Mouse (Mus musculus) ZHBTc4 (cell line): Measurements from ENCODE around the gene A630010A05Rik.

ENCODE experiments used
- DNase-seq: peaks from one replicate; pipeline ENCODE4 v3.0.0-alpha.2; 2011; ENCODE audit warnings: low read depth, low spot score

The A630010A05Rik gene

DNA sequence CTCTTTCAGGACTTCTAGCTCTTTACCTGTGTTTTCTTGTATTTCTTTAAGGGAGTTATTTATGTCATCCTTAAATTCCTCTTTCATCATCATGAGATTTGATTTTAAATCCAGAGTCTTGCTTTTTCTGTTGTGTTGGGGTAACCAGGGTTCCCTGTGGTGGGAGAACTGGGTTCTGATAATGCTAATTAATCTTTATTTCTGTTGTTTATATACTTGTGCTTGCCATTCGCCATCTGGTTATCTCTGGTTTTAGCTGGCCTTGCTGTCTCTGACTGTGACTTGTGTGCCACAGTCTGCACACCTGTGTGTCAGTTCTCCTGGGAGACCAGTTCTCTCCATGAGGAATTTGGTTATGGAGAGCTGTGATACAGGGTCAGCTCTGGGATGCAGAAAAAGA lies at the start of gene A630010A05Rik:
Gene A630010A05Rik, plus strand, starts transcription at position 301 of the 400 bp plus-strand sequence.
- no peak for DNase-seq

DNA sequence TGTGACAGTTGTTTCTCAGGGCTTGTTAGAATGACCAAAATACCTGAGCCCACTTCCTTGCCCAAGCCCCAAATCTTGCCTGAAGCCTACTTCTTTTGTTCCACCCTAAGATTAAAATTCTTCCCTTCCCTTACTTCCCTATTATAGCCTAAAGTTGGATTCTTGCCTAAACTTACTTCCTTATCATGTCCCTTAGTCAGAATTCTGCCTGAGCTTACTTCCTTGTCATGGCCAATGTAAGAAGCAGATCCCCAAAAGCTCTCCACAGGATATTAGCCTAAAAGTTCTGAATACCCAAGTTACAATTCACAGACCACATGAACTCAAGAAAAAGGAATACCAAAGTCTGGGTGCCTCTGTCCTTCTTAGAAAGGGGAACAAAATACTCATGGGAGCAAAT lies 26.4 kb upstream of the A630010A05Rik start:
- DNase-seq, result no peak

DNA sequence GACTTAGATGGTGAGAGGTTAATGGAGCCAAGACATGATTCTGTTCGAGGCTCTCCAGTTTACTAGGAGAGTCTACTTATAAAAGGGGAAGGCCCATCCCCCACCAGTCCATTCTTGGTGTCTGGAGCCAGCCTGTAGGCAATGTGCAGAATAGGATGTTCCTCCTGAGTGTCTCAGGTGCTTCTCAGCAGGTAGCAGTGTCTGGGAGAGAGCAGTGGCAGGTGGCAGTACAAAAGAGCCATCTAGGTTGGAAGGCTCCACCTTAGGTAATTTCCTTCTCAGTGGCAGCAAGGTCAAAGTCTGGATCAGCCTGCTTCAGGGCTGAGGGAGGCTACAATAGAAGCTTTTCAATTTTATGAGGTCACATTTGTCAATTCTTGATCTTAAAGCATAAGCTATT lies 4.9 kb upstream of the A630010A05Rik start:
- DNase-seq, result peak; percentile 74
